Mouse (Mus musculus): ENCODE data around the gene Nrtn. TPM values are rescaled to one million over a fixed set of nuclear protein-coding genes. Genes with fewer than 3 reads are reported as not detected.

The Nrtn gene
- polyA plus RNA-seq, 1 experiment from 2014 or later, result 4.1 TPM

DNA sequence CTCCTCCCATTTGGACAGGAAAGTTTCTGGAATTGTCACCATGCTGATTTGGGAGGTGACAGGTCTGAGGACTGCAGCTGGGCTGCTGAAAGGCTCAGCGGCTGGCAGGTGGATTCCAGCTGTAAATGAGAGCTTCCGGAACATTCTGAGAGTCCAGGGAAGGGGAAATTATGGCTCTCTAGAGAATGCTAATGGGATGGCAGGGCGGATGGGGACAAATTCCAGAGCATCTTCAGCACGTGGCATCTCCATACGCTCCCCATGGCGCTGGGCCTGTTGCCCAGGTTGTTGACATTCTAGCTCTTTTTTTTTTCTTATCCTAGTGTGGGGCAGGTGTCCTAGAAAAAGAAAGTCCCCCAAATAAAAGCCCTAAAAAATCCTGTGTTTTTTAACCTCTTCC lies 28.2 kb downstream of the Nrtn start:
- 51% methylated on average over 6 of the region's 6 CpGs for WGBS

DNA sequence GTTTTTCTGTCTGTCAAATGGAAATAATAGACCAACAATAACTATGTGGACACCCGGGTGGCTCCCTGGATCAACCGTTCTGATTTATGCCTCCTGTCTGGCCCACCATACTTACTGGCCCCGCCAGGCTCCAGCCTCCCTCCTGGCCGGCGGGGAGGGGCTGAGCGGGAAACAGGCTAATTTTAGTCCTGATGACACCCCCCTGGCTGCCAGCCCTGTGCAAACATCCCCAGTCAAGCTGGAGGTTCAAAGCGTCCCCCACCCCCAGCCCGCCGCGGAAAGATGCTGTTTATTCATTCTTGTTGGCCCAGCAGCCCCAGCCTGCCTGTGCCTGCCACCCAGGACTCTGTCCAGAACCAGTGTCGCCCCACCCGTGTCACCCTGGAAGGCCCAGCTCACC lies 29.2 kb downstream of the Nrtn start:
- Histone ChIP-seq H3K9me3 (no peaks in the 10 kb centered on the region), H3K9ac (no peak overlapping the region), H3K4me3 (no peak overlapping the region), H3K4me1 (no peaks in the 10 kb centered on the region), H3K27me3 (replicated peaks) (no peaks in the 10 kb centered on the region), H3K27ac (no peak overlapping the region), H3K4me2 (no peak overlapping the region), H3K36me3 (replicated peaks) (0 out of 2 replicates have a peak, but pooled peaks cover 10% of the 10 kb centered on the region)
- no peak for ATAC-seq (replicated peaks)
- 48% methylated on average over 12 of the region's 12 CpGs for whole genome bisulfite sequencing

More for the DNA sequence above, 28.2 kb downstream of the Nrtn start:
- H3K4me2 ChIP-seq, result no peak overlapping the region
- 0 out of 2 replicates have a peak, but pooled peaks cover 3% of the 10 kb centered on the region for H3K36me3 ChIP-seq (replicated peaks)
- H3K4me3 ChIP-seq, result no peak overlapping the region
- no peak for ATAC-seq (replicated peaks)
- H3K9ac ChIP-seq, result no peak overlapping the region
- no peak overlapping the region for H3K27ac ChIP-seq
- H3K27me3 ChIP-seq (replicated peaks), result no peaks in the 10 kb centered on the region
- no peaks in the 10 kb centered on the region for H3K9me3 ChIP-seq
- H3K4me1 ChIP-seq, result no peaks in the 10 kb centered on the region

DNA sequence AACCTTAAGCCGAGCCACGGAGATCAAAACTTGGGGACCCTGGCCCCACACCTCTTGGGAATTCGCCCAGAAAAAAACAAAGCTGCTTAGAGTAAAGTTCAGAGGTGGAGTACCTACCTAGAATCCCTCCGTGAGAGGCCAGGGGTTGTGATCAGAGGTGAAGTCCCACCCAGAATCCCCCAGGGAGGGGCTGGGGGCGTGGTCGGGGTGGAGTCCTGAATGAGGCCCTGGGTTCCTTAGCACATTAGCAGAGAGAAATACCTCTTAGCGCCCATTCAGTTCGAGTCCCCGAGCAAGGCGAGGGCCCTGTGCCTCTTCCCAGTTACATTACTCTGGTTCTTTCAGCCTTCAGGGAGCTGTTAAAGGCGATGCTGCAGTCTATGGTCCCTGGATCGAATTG lies 29.7 kb downstream of the Nrtn start:
- Histone ChIP-seq H3K4me2 (no peak overlapping the region), H3K9ac (no peak overlapping the region), H3K9me3 (no peaks in the 10 kb centered on the region), H3K27ac (no peak overlapping the region), H3K36me3 (replicated peaks) (peaks cover 15% of the 10 kb centered on the region; the same call in 1 of the 2 replicates), H3K4me3 (no peak overlapping the region), H3K27me3 (replicated peaks) (no peaks in the 10 kb centered on the region), H3K4me1 (no peaks in the 10 kb centered on the region)
- WGBS, result 12% methylated on average over 12 of the region's 12 CpGs
- no peak for ATAC-seq (replicated peaks)

DNA sequence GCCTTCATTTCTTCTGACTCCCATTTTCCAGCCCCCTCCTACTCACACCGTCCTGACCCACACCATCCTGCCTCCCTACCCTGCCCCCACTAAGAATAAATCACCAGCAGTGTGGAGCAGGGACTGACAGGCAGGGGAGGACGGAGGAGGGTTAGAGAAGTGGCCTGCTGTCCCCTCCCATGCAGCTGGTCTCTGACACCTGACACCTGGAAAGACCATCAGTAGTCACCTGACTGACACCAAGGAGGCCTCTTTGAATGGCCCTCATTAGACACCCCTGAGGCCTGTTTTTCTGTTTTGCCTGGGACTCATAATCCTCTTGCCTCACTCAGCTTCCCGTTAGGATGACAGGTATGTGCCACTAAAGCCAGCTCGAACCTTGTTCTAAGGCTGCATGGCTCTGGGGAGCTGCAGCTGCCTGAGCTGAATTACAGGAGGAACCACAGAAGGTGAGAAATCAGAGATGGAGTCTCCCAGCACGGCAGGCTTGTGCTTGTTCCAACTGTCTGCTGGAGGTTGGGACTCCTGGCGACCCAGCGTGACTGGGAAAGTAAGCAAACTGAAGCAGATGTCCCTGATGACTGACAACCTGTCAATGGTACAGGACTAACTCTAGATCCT lies 30.2 kb downstream of the Nrtn start:
- no peaks in the 10 kb centered on the region for H3K9me3 ChIP-seq
- 0 out of 2 replicates have a peak, but pooled peaks have one; percentile 27 for ATAC-seq (replicated peaks)
- WGBS, result 12% methylated on average over 7 of the region's 7 CpGs

DNA sequence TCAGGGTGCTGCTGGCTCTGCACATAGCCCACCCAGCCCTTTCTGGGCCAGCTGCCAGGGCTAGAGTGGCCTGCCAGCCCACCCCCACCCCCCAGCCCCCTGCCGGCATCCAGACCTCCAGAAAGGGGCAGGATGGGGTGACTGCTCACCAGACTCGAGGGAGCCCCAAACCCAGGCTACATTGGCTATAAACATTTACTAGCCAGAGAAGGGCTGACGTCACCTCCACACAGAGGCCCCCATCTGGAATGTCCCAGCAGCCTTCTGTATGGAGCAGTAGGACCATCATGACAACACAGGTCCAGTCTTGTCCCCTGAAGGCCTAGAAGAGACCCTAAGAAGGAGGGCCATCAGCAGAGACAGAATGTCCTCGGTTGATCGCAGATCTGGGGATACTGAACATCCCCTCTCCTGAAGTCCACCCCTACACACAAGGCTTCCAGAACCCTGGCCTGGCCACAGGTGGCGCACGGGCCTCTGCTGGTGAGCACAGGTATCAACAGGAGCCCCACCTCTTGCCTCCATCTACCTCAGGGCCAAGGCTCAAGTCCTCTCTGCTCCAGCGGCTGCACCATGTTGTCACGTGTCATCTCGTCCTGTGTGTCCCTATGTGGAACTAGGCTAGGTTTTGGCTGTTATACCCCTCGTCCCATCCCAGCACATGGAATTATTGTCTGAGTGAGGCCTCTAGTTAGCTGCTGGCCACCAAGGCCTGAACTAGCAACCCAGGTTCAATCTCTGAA lies 33.7 kb downstream of the Nrtn start:
- no peaks in the 10 kb centered on the region for H3K27me3 ChIP-seq (replicated peaks)
- no peaks in the 10 kb centered on the region for H3K9me3 ChIP-seq
- no peak overlapping the region for H3K4me3 ChIP-seq
- H3K9ac ChIP-seq, result no peak overlapping the region
- H3K27ac ChIP-seq, result no peak overlapping the region
- H3K36me3 ChIP-seq (replicated peaks), result peaks cover 27% of the 10 kb centered on the region; the same call in 1 of the 2 replicates
- 87% methylated on average over 11 of the region's 11 CpGs for WGBS
- no peak overlapping the region for H3K4me2 ChIP-seq
- no peak for ATAC-seq (replicated peaks)
- H3K4me1 ChIP-seq, result peaks cover 14% of the 10 kb centered on the region

More for the DNA sequence above, 30.2 kb downstream of the Nrtn start:
- no peak overlapping the region for H3K4me2 ChIP-seq
- peaks cover 20% of the 10 kb centered on the region; the same call in 1 of the 2 replicates for H3K36me3 ChIP-seq (replicated peaks)
- H3K4me1 ChIP-seq, result no peaks in the 10 kb centered on the region
- no peak overlapping the region for H3K9ac ChIP-seq
- H3K4me3 ChIP-seq, result no peak overlapping the region
- no peak overlapping the region for H3K27ac ChIP-seq
- H3K27me3 ChIP-seq (replicated peaks), result no peaks in the 10 kb centered on the region

DNA sequence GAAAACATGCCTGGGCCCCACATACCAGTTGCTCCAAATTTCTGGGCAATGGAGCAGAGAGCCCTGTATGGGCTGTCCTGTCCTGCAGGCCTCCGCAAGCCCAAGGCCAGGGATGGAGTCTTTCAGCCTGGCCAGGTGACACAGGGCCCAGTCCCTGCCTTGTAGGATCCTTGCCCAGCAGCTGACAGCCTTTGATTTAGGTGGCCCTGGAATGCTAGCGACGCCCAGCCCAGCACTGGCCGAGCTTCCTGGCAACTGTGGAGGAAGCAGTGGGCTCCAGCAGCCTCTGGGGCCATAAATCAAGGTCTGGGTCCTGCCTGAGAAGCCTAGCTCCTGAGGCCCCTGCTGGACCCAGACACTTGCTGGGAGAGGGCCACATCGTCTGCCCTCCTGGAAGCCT lies 34.9 kb downstream of the Nrtn start:
- H3K27ac ChIP-seq, result no peak overlapping the region
- no peaks in the 10 kb centered on the region for H3K27me3 ChIP-seq (replicated peaks)
- peaks cover 27% of the 10 kb centered on the region; the same call in 1 of the 2 replicates for H3K36me3 ChIP-seq (replicated peaks)
- ATAC-seq (replicated peaks), result no peak
- peaks cover 21% of the 10 kb centered on the region for H3K4me1 ChIP-seq
- no peak overlapping the region for H3K4me2 ChIP-seq
- no peak overlapping the region for H3K4me3 ChIP-seq
- H3K9me3 ChIP-seq, result no peaks in the 10 kb centered on the region
- WGBS, result 96% methylated on average over 5 of the region's 5 CpGs
- no peak overlapping the region for H3K9ac ChIP-seq

DNA sequence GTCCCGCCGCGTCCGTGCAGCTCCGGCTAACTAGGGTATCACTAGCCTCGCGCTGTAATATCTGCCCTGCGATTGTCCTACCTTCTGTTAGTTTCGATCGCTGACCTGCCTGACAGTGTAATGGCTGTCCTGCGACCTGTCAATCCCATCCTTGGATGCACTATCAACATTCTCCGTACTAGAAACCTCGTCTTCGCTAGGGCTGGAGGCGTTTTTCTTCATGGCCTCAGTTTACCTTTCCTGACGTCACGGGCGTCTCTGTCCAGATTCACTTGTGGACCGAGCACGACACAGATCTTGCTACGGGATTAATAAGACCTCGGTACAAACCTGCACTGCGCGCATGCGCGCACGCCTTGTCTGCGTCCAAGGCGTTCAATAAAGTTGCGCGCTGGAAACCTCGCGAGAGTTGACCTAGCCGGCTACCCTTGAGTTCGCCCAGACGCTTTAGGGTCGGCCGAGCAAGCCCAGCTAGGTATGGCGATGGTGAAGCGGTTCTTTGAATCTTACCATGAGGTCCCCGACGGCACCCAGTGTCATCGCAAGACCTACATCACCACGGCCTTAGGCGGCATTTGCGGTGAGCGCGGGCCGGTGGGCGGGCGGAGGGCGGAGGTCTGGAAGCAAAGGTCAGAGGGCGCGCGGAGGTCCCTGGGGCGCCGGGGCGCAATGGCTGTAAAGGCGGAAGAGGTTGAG lies 39.8 kb downstream of the Nrtn start, which contains the start of the genes Ndufa11 and Vmac:
TSS of gene Ndufa11 (plus strand) at position 405 of the 696 bp plus-strand sequence.
TSS of gene Vmac (minus strand) at position 660 of the 696 bp plus-strand sequence.
- H3K4me3 ChIP-seq, result peak within 1 kb of the TSS; percentile 79
- peak within 1 kb of the TSS; percentile 92 for H3K9ac ChIP-seq
- WGBS, result under 1% methylated on average over 59 of the region's 59 CpGs
- no peaks in the 10 kb centered on the region for H3K9me3 ChIP-seq
- peak within 1 kb of the TSS; percentile 84 for H3K4me2 ChIP-seq
- peaks cover 11% of the 10 kb centered on the region; the same call in 1 of the 2 replicates for H3K36me3 ChIP-seq (replicated peaks)
- peak within 1 kb of the TSS; percentile 91 for H3K27ac ChIP-seq
- H3K4me1 ChIP-seq, result peaks cover 33% of the 10 kb centered on the region
- H3K27me3 ChIP-seq (replicated peaks), result no peaks in the 10 kb centered on the region
- ATAC-seq (replicated peaks), result peak; percentile 81

DNA sequence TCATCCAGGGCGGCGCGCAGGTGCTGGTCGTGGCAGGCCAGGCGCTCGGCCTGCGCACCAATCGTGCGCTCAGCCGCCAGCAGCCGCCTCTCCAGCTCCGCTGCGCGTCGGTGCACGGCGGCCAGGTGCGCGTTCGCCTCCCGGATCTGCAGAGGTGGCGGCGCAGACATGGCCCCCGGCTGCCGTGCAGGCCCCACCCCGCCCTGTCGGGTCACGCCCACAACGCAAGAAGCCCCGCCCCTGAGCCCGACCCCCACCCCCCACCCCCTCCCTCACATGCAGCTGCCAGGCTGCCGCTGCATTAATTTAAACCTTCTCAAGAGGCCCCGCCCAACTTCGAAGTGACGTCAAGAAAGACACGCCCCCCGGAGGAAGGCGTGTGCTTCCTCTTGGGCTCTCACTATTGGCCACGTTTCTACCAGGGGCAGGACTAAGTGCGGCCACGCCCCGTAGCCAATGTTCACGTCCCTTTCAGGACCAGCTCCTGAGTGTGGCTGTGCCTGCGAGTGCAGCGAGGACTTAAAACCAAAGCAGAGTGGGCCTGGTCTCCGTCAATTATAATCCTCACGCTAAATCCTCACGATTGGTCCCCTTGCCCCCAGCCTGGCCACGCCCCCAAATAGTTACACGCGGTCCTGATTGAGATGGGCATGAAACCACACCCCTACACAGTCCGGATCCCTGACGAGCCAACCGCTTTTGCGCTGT lies 40.5 kb downstream of the Nrtn start:
- under 1% methylated on average over 52 of the region's 55 CpGs for WGBS
- Histone ChIP-seq H3K9ac (peak overlapping the region; percentile 87), H3K4me2 (peak overlapping the region; percentile 84), H3K4me1 (peaks cover 33% of the 10 kb centered on the region), H3K27ac (peak overlapping the region; percentile 91), H3K4me3 (peak overlapping the region; percentile 79), H3K27me3 (replicated peaks) (no peaks in the 10 kb centered on the region), H3K9me3 (no peaks in the 10 kb centered on the region), H3K36me3 (replicated peaks) (peaks cover 6% of the 10 kb centered on the region; the same call in 1 of the 2 replicates)
- peak; percentile 95 for ATAC-seq (replicated peaks)

DNA sequence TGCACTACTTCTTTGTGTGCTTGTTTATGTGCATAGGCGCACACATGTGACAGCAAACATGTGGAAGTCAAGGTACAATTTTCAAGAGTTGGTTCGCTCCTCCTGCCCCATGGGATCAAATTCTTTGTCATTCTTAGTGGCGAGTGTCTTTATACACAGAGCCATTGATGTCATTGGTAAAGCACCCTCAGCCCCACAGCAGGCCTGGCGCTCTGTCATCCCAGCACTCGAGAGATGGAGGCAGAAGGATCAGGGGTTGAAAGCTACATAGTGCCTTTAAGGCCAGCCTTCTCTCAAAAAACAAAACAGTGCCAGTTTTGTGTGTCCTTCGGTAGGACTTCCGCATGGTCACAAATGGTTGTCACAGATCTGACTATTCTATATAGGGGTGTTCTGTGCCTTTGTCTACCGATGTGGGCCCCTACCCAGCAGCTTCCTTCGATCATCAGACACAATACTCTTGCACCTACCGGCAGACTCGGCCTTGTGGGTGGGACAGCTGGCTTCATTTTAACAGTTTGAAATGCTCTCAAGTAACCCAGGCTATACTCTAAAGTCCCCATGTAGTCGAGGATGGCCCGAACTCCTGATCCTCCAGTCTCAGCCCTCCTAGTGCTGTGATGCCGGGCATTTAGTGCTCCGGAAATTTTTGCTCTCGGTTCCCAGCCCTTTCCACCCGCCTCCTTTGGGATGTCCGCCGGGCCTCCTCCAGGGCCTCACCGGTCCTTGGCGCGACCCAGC lies 41.2 kb downstream of the Nrtn start:
- Histone ChIP-seq H3K9me3 (no peaks in the 10 kb centered on the region), H3K27ac (peak overlapping the region; percentile 91), H3K36me3 (replicated peaks) (peaks cover 8% of the 10 kb centered on the region; the same call in 1 of the 2 replicates), H3K9ac (peak overlapping the region; percentile 87), H3K27me3 (replicated peaks) (no peaks in the 10 kb centered on the region), H3K4me2 (peak overlapping the region; percentile 84), H3K4me3 (peak overlapping the region; percentile 79), H3K4me1 (peaks cover 33% of the 10 kb centered on the region)
- 26% methylated on average over 22 of the region's 22 CpGs for WGBS
- ATAC-seq (replicated peaks), result peak; percentile 2; the same call in 1 of the 2 replicates

DNA sequence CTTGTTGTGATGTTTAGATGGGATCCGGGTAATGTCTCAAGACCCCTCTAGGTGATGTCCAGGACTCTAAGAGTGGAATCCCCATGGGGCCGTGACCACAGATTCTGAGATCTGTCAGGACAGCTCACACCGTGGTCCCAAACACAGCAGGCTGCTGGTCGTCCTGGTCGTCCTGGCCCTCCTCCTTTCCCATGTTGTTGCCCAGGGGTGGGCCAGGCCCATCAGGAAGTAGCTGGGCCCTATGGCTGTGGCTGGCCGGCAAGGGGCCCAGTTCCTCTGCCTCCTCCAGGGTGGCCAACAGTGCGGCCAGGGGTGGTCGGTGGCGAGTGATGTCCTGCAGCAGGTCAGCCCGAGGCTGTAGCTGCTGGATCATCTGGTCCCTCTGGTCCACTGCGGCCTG lies 42.0 kb downstream of the Nrtn start:
- ATAC-seq (replicated peaks), result no peak
- H3K9me3 ChIP-seq, result no peaks in the 10 kb centered on the region
- H3K9ac ChIP-seq, result peak overlapping the region; percentile 87; the same call in 1 of the 2 replicates
- H3K36me3 ChIP-seq (replicated peaks), result peaks cover 13% of the 10 kb centered on the region
- H3K27ac ChIP-seq, result 0 out of 2 replicates have a peak overlapping the region, but pooled peaks have one; percentile 91
- no peaks in the 10 kb centered on the region for H3K27me3 ChIP-seq (replicated peaks)
- WGBS, result 65% methylated on average over 11 of the region's 11 CpGs
- peaks cover 33% of the 10 kb centered on the region for H3K4me1 ChIP-seq
- H3K4me2 ChIP-seq, result peak overlapping the region; percentile 84
- H3K4me3 ChIP-seq, result peak overlapping the region; percentile 79

DNA sequence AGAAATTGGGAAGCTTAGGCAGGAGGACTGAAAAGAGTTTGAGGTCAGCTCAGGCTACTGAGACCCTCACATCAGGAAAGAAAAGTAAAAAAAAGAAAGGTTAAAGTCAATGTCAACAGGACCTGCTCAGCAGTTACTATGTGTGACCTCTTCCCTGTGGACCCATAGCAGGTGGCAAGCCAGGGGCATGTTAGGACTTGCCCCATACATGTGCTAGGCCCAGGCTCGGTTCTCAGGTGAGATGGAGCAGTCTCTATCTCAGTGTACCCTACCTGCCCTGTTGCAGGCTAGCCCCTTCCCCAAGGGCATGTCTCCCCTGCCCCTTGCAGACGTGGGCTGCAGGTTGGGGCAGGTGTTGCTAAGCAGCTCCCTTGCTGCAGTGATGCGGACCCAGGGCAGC lies 47.6 kb downstream of the Nrtn start:
- Histone ChIP-seq H3K27ac (no peak overlapping the region), H3K4me2 (no peak overlapping the region), H3K4me1 (no peaks in the 10 kb centered on the region), H3K36me3 (replicated peaks) (peaks cover 66% of the 10 kb centered on the region), H3K27me3 (replicated peaks) (no peaks in the 10 kb centered on the region), H3K4me3 (no peak overlapping the region), H3K9ac (no peak overlapping the region), H3K9me3 (no peaks in the 10 kb centered on the region)
- 85% methylated on average over 3 of the region's 3 CpGs for WGBS
- ATAC-seq (replicated peaks), result no peak

All from midbrain, embryonic 15.5 days (tissue).